Mouse (Mus musculus) forebrain, embryonic 10.5 days (tissue): ENCODE measurements around the gene Fcrla. TPM values are rescaled to one million over a fixed set of nuclear protein-coding genes. Genes with fewer than 3 reads are reported as not detected.
A peak's percentile ranks its signal among the peaks of the same experiment; 100 is the strongest.

Experiments
- DNase-seq: peaks from one replicate; pipeline ENCODE4 v3.0.0-alpha.2; 2017; ENCODE audit warnings: low spot score; ENCODE audit errors: extremely low spot score
- H3K27ac ChIP-seq: fragments of 300-500 bp; sonication (generic); 2 replicates; pipeline ENCODE4 v1.5.1; 2016; ENCODE audit warnings: mild to moderate bottlenecking
- H3K27me3 ChIP-seq: fragments of 300-500 bp; sonication (generic); 2 replicates; pipeline ENCODE4 v1.6.1; 2016; ENCODE audit warnings: mild to moderate bottlenecking; ENCODE audit not compliant: poor library complexity, severe bottlenecking
- H3K36me3 ChIP-seq: fragments of 300-500 bp; sonication (generic); replicated peaks from 2 replicates; pipeline ENCODE4 v1.6.1; 2016; ENCODE audit warnings: mild to moderate bottlenecking, moderate library complexity
- H3K4me1 ChIP-seq: fragments of 300-500 bp; sonication (generic); 2 replicates; pipeline ENCODE4 v1.6.1; 2016
- H3K4me3 ChIP-seq: fragments of 300-500 bp; sonication (generic); 2 replicates; pipeline ENCODE4 v1.5.1; 2016; ENCODE audit warnings: mild to moderate bottlenecking, moderate library complexity
- H3K9me3 ChIP-seq: fragments of 300-500 bp; sonication (generic); 2 replicates; pipeline ENCODE4 v1.6.1; 2016; ENCODE audit warnings: mild to moderate bottlenecking, moderate library complexity
- WGBS: fragments of 180-500 bp; shearing (Covaris S2); methylation state at CpG from one replicate; pipeline ENCODE4 v1.1.7; 2016; 5-methylcytosine and 5-hydroxymethylcytosine counted together
- polyA plus RNA-seq: library from polyadenylated mRNA; unstranded; fragments of >200 nt; fragmentation: Nextera tagmentation; extraction: Ambion mirVana; gene quantifications from 2 replicates; pipeline ENCODE4 v1.2.1, GENCODE M21; 2016

The Fcrla gene
- polyA plus RNA-seq, 1 experiment from 2014 or later = not detected

- H3K4me1 ChIP-seq = no peaks in the 10 kb centered on the region
- DNase-seq = no peak
- no peak overlapping the region for H3K4me3 ChIP-seq
- WGBS = 88% methylated on average over 5 of the region's 5 CpGs
- no peak overlapping the region for H3K27ac ChIP-seq
- H3K36me3 ChIP-seq = no peaks in the 10 kb centered on the region
- H3K27me3 ChIP-seq = peaks cover under 1% of the 10 kb centered on the region; the same call in 1 of the 2 replicates
- no peaks in the 10 kb centered on the region for H3K9me3 ChIP-seq
These were observed 30.6 kb downstream of the Fcrla start for GRCm38 (mm10) chr1:170896651-170897281.

GRCm38 (mm10) chr1:170894603-170895602 is 32.5 kb downstream of the Fcrla start:
- Histone ChIP-seq H3K4me1 (no peaks in the 10 kb centered on the region), H3K27me3 (no peaks in the 10 kb centered on the region), H3K9me3 (no peaks in the 10 kb centered on the region), H3K36me3 (no peaks in the 10 kb centered on the region), H3K27ac (no peak overlapping the region), H3K4me3 (no peak overlapping the region)
- 65% methylated on average over 9 of the region's 9 CpGs for WGBS
- DNase-seq = no peak

GRCm38 (mm10) chr1:170892279-170892678 is 35.1 kb downstream of the Fcrla start:
- no peak for DNase-seq
- Histone ChIP-seq H3K4me3 (no peak overlapping the region), H3K27ac (no peak overlapping the region), H3K4me1 (peaks cover 5% of the 10 kb centered on the region; the same call in 1 of the 2 replicates), H3K36me3 (no peaks in the 10 kb centered on the region), H3K27me3 (no peaks in the 10 kb centered on the region), H3K9me3 (no peaks in the 10 kb centered on the region)
- WGBS = 65% methylated on average over 1 of the region's 1 CpGs

- 86% methylated on average over 2 of the region's 2 CpGs for WGBS
These were observed 35.7 kb downstream of the Fcrla start for GRCm38 (mm10) chr1:170891646-170892045.

GRCm38 (mm10) chr1:170889310-170889709 is 38.1 kb downstream of the Fcrla start:
- no peak for DNase-seq
- Histone ChIP-seq H3K4me3 (no peak overlapping the region), H3K27ac (no peak overlapping the region), H3K36me3 (no peaks in the 10 kb centered on the region), H3K27me3 (no peaks in the 10 kb centered on the region), H3K9me3 (no peaks in the 10 kb centered on the region), H3K4me1 (peaks cover 18% of the 10 kb centered on the region)
- WGBS = 78% methylated on average over 4 of the region's 4 CpGs

More at GRCm38 (mm10) chr1:170891646-170892045, 35.7 kb downstream of the Fcrla start:
- Histone ChIP-seq H3K36me3 (no peaks in the 10 kb centered on the region), H3K27ac (no peak overlapping the region), H3K4me3 (no peak overlapping the region), H3K9me3 (no peaks in the 10 kb centered on the region), H3K4me1 (peaks cover 5% of the 10 kb centered on the region; the same call in 1 of the 2 replicates), H3K27me3 (no peaks in the 10 kb centered on the region)
- no peak for DNase-seq

GRCm38 (mm10) chr1:170886044-170886458 is 41.3 kb downstream of the Fcrla start:
- WGBS = 57% methylated on average over 6 of the region's 6 CpGs
- no peak for DNase-seq
- H3K27me3 ChIP-seq = no peaks in the 10 kb centered on the region

GRCm38 (mm10) chr1:170884978-170885561 is 42.3 kb downstream of the Fcrla start, which contains the start of the genes Gm26620 and Dusp12:
TSS of gene Gm26620 (plus strand) at chr1:170885065.
TSS of gene Dusp12 (minus strand) at chr1:170885540.
- under 1% methylated on average over 46 of the region's 46 CpGs for WGBS
- peaks cover 22% of the 10 kb centered on the region for H3K36me3 ChIP-seq
- peaks cover 25% of the 10 kb centered on the region for H3K4me1 ChIP-seq
- H3K27me3 ChIP-seq = no peaks in the 10 kb centered on the region
- no peaks in the 10 kb centered on the region for H3K9me3 ChIP-seq
- peak; percentile 84 for DNase-seq
- H3K27ac ChIP-seq = peak within 1 kb of the TSS; percentile 91
- peak within 1 kb of the TSS; percentile 77 for H3K4me3 ChIP-seq

More at GRCm38 (mm10) chr1:170886044-170886458, 41.3 kb downstream of the Fcrla start:
- Histone ChIP-seq H3K36me3 (peaks cover 12% of the 10 kb centered on the region), H3K9me3 (no peaks in the 10 kb centered on the region), H3K27ac (no peak overlapping the region), H3K4me1 (peaks cover 25% of the 10 kb centered on the region), H3K4me3 (no peak overlapping the region)

GRCm38 (mm10) chr1:170884390-170884789 is 43.0 kb downstream of the Fcrla start:
- Histone ChIP-seq H3K4me3 (peak overlapping the region; percentile 77), H3K27me3 (no peaks in the 10 kb centered on the region), H3K36me3 (peaks cover 29% of the 10 kb centered on the region), H3K9me3 (no peaks in the 10 kb centered on the region), H3K27ac (peak overlapping the region; percentile 91), H3K4me1 (peaks cover 22% of the 10 kb centered on the region)
- DNase-seq = no peak
- WGBS = 31% methylated on average over 8 of the region's 8 CpGs

GRCm38 (mm10) chr1:170882915-170883485 is 44.4 kb downstream of the Fcrla start:
- H3K27ac ChIP-seq = no peak overlapping the region
- no peaks in the 10 kb centered on the region for H3K27me3 ChIP-seq
- no peak for DNase-seq
- H3K36me3 ChIP-seq = peaks cover 41% of the 10 kb centered on the region
- H3K4me3 ChIP-seq = no peak overlapping the region
- H3K9me3 ChIP-seq = no peaks in the 10 kb centered on the region
- WGBS = 92% methylated on average over 5 of the region's 5 CpGs
- H3K4me1 ChIP-seq = peaks cover 21% of the 10 kb centered on the region

GRCm38 (mm10) chr1:170876906-170877305 is 50.5 kb downstream of the Fcrla start:
- WGBS = 96% methylated on average over 5 of the region's 5 CpGs
- H3K36me3 ChIP-seq = peaks cover 88% of the 10 kb centered on the region

GRCm38 (mm10) chr1:170875676-170876075 is 51.7 kb downstream of the Fcrla start:
- H3K36me3 ChIP-seq = peaks cover 85% of the 10 kb centered on the region

More at GRCm38 (mm10) chr1:170876906-170877305, 50.5 kb downstream of the Fcrla start:
- Histone ChIP-seq H3K9me3 (no peaks in the 10 kb centered on the region), H3K27ac (no peak overlapping the region), H3K4me1 (no peaks in the 10 kb centered on the region), H3K4me3 (no peak overlapping the region), H3K27me3 (no peaks in the 10 kb centered on the region)
- no peak for DNase-seq

GRCm38 (mm10) chr1:170871961-170872360 is 55.4 kb downstream of the Fcrla start:
- H3K27ac ChIP-seq = no peak overlapping the region
- H3K36me3 ChIP-seq = peaks cover 50% of the 10 kb centered on the region
- H3K4me1 ChIP-seq = peaks cover 2% of the 10 kb centered on the region
- WGBS = 92% methylated on average over 2 of the region's 2 CpGs
- no peak for DNase-seq
- H3K9me3 ChIP-seq = no peaks in the 10 kb centered on the region
- no peak overlapping the region for H3K4me3 ChIP-seq
- no peaks in the 10 kb centered on the region for H3K27me3 ChIP-seq

More at GRCm38 (mm10) chr1:170875676-170876075, 51.7 kb downstream of the Fcrla start:
- no peaks in the 10 kb centered on the region for H3K27me3 ChIP-seq
- no peaks in the 10 kb centered on the region for H3K4me1 ChIP-seq
- no peaks in the 10 kb centered on the region for H3K9me3 ChIP-seq
- no peak overlapping the region for H3K4me3 ChIP-seq
- 94% methylated on average over 3 of the region's 3 CpGs for WGBS
- no peak overlapping the region for H3K27ac ChIP-seq
- no peak for DNase-seq
